Mouse (Mus musculus) liver, postnatal 0 days (tissue): ENCODE results near the gene Gm49378.

Source experiments
- CTCF ChIP-seq: sonication (generic); IDR thresholded peaks from 2 replicates; pipeline ENCODE4 v1.5.1; 2016; ENCODE audit warnings: antibody characterized with exemption, low read depth
- EP300 ChIP-seq: IDR thresholded peaks from 2 replicates; pipeline ENCODE4 v1.6.1; 2016; ENCODE audit warnings: antibody characterized with exemption, low read depth, mild to moderate bottlenecking

DNA sequence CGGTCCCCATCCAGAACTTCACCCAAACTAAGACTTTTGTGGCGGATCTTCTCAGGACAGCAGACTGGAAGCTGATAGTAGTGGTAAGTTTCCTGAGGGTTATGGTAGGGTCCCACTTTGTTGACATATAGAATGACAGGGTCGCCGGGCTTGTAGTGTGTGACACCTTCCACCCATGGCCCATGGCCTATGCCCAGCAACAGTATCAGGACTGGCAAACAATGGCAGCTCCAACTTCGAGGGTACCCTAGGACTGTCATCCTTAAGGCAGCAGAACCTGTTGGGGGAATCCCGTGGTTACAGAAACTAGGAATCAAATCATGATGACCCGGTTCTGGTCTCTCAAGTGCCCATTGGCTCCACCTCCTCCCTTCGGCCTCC is 5.0 kb upstream of the Gm49378 start:
- TF ChIP-seq CTCF (no peak), EP300 (no peak)
